Mouse (Mus musculus) embryo, embryonic 11 days (tissue): ENCODE data around the gene Ptpn6.

ENCODE experiments used
- DNase-seq: peaks from one replicate; pipeline ENCODE4 v3.0.0-alpha.2; 2015

The Ptpn6 gene

GRCm38 (mm10) chr6:124724472-124724871 lies 14.0 kb downstream of the Ptpn6 start:
- DNase-seq = no peak

- no peak for DNase-seq
Observed at GRCm38 (mm10) chr6:124723541-124723940, 15.0 kb downstream of the Ptpn6 start.

- no peak for DNase-seq
Observed at GRCm38 (mm10) chr6:124722876-124723473, 15.5 kb downstream of the Ptpn6 start.

GRCm38 (mm10) chr6:124720904-124721303 lies 17.6 kb downstream of the Ptpn6 start:
- no peak for DNase-seq

GRCm38 (mm10) chr6:124719354-124719978 lies 19.0 kb downstream of the Ptpn6 start:
- DNase-seq = no peak

GRCm38 (mm10) chr6:124718703-124719102 lies 19.8 kb downstream of the Ptpn6 start:
- no peak for DNase-seq

- no peak for DNase-seq
Observed at GRCm38 (mm10) chr6:124717968-124718367, 20.5 kb downstream of the Ptpn6 start.

- peak; percentile 71 for DNase-seq
Observed at GRCm38 (mm10) chr6:124716864-124717490, 21.5 kb downstream of the Ptpn6 start.

- DNase-seq = no peak
Observed at GRCm38 (mm10) chr6:124712918-124713317, 25.6 kb downstream of the Ptpn6 start.

- DNase-seq = peak; percentile 99
Observed at GRCm38 (mm10) chr6:124711824-124712782, 26.4 kb downstream of the Ptpn6 start, which contains the start of the genes Emg1 and Phb2. Gene Emg1 (minus strand): TSS chr6:124712178. Gene Phb2 (plus strand): TSS chr6:124712336.

- no peak for DNase-seq
Observed at GRCm38 (mm10) chr6:124708289-124708889, 30.1 kb downstream of the Ptpn6 start.

- no peak for DNase-seq
Observed at GRCm38 (mm10) chr6:124706061-124706627, 32.4 kb downstream of the Ptpn6 start.

GRCm38 (mm10) chr6:124704417-124704816 lies 34.1 kb downstream of the Ptpn6 start:
- no peak for DNase-seq

GRCm38 (mm10) chr6:124703789-124704188 lies 34.7 kb downstream of the Ptpn6 start:
- DNase-seq = no peak

GRCm38 (mm10) chr6:124702784-124703103 lies 35.8 kb downstream of the Ptpn6 start:
- peak; percentile 73 for DNase-seq

GRCm38 (mm10) chr6:124702102-124702783 lies 36.3 kb downstream of the Ptpn6 start:
- no peak for DNase-seq

- no peak for DNase-seq
Observed at GRCm38 (mm10) chr6:124701338-124701737, 37.2 kb downstream of the Ptpn6 start.

GRCm38 (mm10) chr6:124699962-124700610 lies 38.4 kb downstream of the Ptpn6 start:
- no peak for DNase-seq

GRCm38 (mm10) chr6:124699366-124699765 lies 39.1 kb downstream of the Ptpn6 start:
- DNase-seq = no peak

GRCm38 (mm10) chr6:124698751-124699150 lies 39.8 kb downstream of the Ptpn6 start:
- DNase-seq = no peak
